Mouse (Mus musculus) frontal cortex, adult 2 months (tissue): ENCODE results near the gene Mfsd4a. TPM values are rescaled to one million over a fixed set of nuclear protein-coding genes. Genes with fewer than 3 reads are reported as not detected.
A peak's percentile ranks its signal among the peaks of the same experiment; 100 is the strongest.

Experiments used
- DNase-seq, 2 experiments: peaks; one replicate each; pipeline ENCODE4 v3.0.0; 2022; ENCODE audit warnings: low spot score in 1 of 2; ENCODE audit errors: extremely low spot score in 1 of 2
- polyA plus RNA-seq: library from polyadenylated mRNA; depleted of rRNA; stranded (reverse); fragments of >200 nt; gene quantifications from 2 replicates; pipeline ENCODE4 v1.2.3, GENCODE M21; 2012

The Mfsd4a gene
- polyA plus RNA-seq, 1 experiment, result 53.1 TPM

GRCm38 (mm10) chr1:132069436-132069835, 1.6 kb upstream of the Mfsd4a start:
- DNase-seq, result no peak

- peak in 1 of 2 experiments; percentile 51 for DNase-seq
Observed at GRCm38 (mm10) chr1:132065475-132066172, 2.2 kb downstream of the Mfsd4a start.

- peak in 1 of 2 experiments; percentile 50 for DNase-seq
Observed at GRCm38 (mm10) chr1:132065001-132065400, 2.9 kb downstream of the Mfsd4a start.

GRCm38 (mm10) chr1:132063096-132063495, 4.8 kb downstream of the Mfsd4a start:
- DNase-seq, result no peak

- no peak for DNase-seq
Observed at GRCm38 (mm10) chr1:132061750-132062541, 5.9 kb downstream of the Mfsd4a start.

- DNase-seq, result no peak
Observed at GRCm38 (mm10) chr1:132060036-132060769, 7.7 kb downstream of the Mfsd4a start.

- no peak for DNase-seq
Observed at GRCm38 (mm10) chr1:132058558-132058957, 9.3 kb downstream of the Mfsd4a start.

- no peak for DNase-seq
Observed at GRCm38 (mm10) chr1:132055054-132055664, 12.7 kb downstream of the Mfsd4a start.

GRCm38 (mm10) chr1:132054387-132054786, 13.5 kb downstream of the Mfsd4a start:
- DNase-seq, result no peak

- no peak for DNase-seq
Observed at GRCm38 (mm10) chr1:132051746-132052145, 16.1 kb downstream of the Mfsd4a start.

- peak in 1 of 2 experiments; percentile 77 for DNase-seq
Observed at GRCm38 (mm10) chr1:132046143-132046735, 21.6 kb downstream of the Mfsd4a start.

- peak; percentile 66 to 76 for DNase-seq
Observed at GRCm38 (mm10) chr1:132043759-132044158, 24.1 kb downstream of the Mfsd4a start.

- DNase-seq, result no peak
Observed at GRCm38 (mm10) chr1:132040201-132040621, 27.7 kb downstream of the Mfsd4a start.

GRCm38 (mm10) chr1:132038753-132039152, 29.1 kb downstream of the Mfsd4a start:
- no peak for DNase-seq

GRCm38 (mm10) chr1:132037746-132038145, 30.1 kb downstream of the Mfsd4a start:
- no peak for DNase-seq

- DNase-seq, result no peak
Observed at GRCm38 (mm10) chr1:132032172-132032571, 35.7 kb downstream of the Mfsd4a start.

- no peak for DNase-seq
Observed at GRCm38 (mm10) chr1:132030574-132030973, 37.3 kb downstream of the Mfsd4a start.

- DNase-seq, result no peak
Observed at GRCm38 (mm10) chr1:132028413-132028812, 39.4 kb downstream of the Mfsd4a start.

- no peak for DNase-seq
Observed at GRCm38 (mm10) chr1:132027978-132028377, 39.9 kb downstream of the Mfsd4a start.

GRCm38 (mm10) chr1:132026925-132027646, 40.8 kb downstream of the Mfsd4a start:
- no peak for DNase-seq
